Mouse (Mus musculus) CH12.LX (cell line): ENCODE data around the gene Gm5737.

Experiments used
- CHD1 ChIP-seq: IDR thresholded peaks from 2 replicates; pipeline ENCODE4 v1.6.1; 2012; ENCODE audit warnings: low read depth, low read length, improper control_type of control experiment, inconsistent platforms
- CTCF ChIP-seq, 2 experiments: IDR thresholded peaks in 1 of 2; conservative IDR thresholded peaks in 1 of 2; 2 replicates each; pipeline ENCODE4 v1.5.1; 2011 to 2012; ENCODE audit warnings: low read depth in 2 of 2, low read length in 2 of 2, improper control_type of control experiment in 1 of 2, inconsistent platforms in 1 of 2, mild to moderate bottlenecking in 1 of 2, moderate library complexity in 1 of 2
- ELF1 ChIP-seq: IDR thresholded peaks from 2 replicates; pipeline ENCODE4 v1.6.1; 2014; ENCODE audit warnings: low read depth, mild to moderate bottlenecking, inconsistent platforms, low read length, improper control_type of control experiment
- HCFC1 ChIP-seq: IDR thresholded peaks from 2 replicates; pipeline ENCODE4 v1.6.1; 2012; ENCODE audit warnings: low read depth, mild to moderate bottlenecking, inconsistent platforms, low read length, improper control_type of control experiment
- JUND ChIP-seq: conservative IDR thresholded peaks from 2 replicates; pipeline ENCODE4 v1.6.1; 2011; ENCODE audit warnings: low read depth, low read length, improper control_type of control experiment
- MXI1 ChIP-seq: IDR thresholded peaks from 2 replicates; pipeline ENCODE4 v1.6.1; 2011; ENCODE audit warnings: mild to moderate bottlenecking, low read depth, low read length, improper control_type of control experiment
- NELFE ChIP-seq: IDR thresholded peaks from 2 replicates; pipeline ENCODE4 v1.6.1; 2011; ENCODE audit warnings: low read depth, low read length, improper control_type of control experiment
- POLR2A ChIP-seq: IDR thresholded peaks from 2 replicates; pipeline ENCODE4 v1.6.1; 2011; ENCODE audit warnings: low read depth, mild to moderate bottlenecking, improper control_type of control experiment, low read length
- POLR2AphosphoS2 ChIP-seq: IDR thresholded peaks from 2 replicates; pipeline ENCODE4 v1.6.1; 2011; ENCODE audit warnings: low read depth, low read length, improper control_type of control experiment
- UBTF ChIP-seq: IDR thresholded peaks from 2 replicates; pipeline ENCODE4 v1.6.1; 2012; ENCODE audit warnings: low read depth, mild to moderate bottlenecking, inconsistent platforms, low read length, improper control_type of control experiment, moderate library complexity
- ZKSCAN1 ChIP-seq: IDR thresholded peaks from 2 replicates; pipeline ENCODE4 v1.6.1; 2012; ENCODE audit warnings: low read depth, inconsistent platforms, low read length, improper control_type of control experiment, borderline replicate concordance
- ZMIZ1 ChIP-seq: IDR thresholded peaks from 2 replicates; pipeline ENCODE4 v1.6.1; 2012; ENCODE audit warnings: low read depth, mild to moderate bottlenecking, inconsistent platforms, low read length, improper control_type of control experiment

DNA sequence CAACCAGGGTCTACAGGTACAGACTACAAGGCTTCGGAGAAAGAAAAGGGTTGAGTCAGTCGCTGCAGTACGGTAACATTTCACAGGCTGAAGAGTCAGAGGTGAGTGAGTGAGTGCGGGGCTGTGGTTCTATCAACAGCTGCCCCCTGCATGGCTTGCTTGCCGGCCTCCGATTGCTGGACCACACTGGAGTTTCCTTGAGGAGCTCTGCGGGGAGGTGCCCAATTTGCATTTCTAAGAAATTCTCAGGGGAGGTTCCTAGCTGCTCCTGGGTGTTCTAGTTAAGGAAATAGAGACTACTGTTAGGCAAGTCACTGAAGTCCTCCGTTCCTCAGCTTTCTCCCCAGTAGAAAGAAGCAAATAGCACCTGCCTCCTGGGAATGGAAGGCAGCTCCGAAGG is 32.5 kb downstream of the Gm5737 start:
- TF ChIP-seq POLR2AphosphoS2 (no peak), ZKSCAN1 (no peak), CTCF (conservative IDR thresholded peaks at IDR 0.05 in 1 of 2, IDR thresholded peaks at IDR 0.05 in 1 of 2; ENCODE audit: low read depth in 2 of 2, low read length in 2 of 2) (no peak), MXI1 (no peak), JUND (no peak), ELF1 (no peak), POLR2A (no peak), UBTF (no peak), NELFE (no peak), ZMIZ1 (no peak), HCFC1 (no peak), CHD1 (no peak)
